Mouse (Mus musculus) hindbrain, embryonic 16.5 days (tissue): Measurements from ENCODE around the gene Phactr4. TPM values are rescaled to one million over a fixed set of nuclear protein-coding genes. Genes with fewer than 3 reads are reported as not detected.
"Not testable (repeated sequence)": the region's sequence is repeated elsewhere in the genome, so short reads cannot be mapped to it uniquely, and the experiment has no call there.

Source experiments
- ATAC-seq: fragments of 200-750 bp; cut with Nextera tagmentation; 2 replicates; pipeline ENCODE4 v1.8.0; 2017; ENCODE audit warnings: moderate TSS enrichment, moderate library complexity
- H3K27ac ChIP-seq: fragments of 300-500 bp; sonication (generic); 2 replicates; pipeline ENCODE4 v1.5.1; 2014; ENCODE audit warnings: low read depth, mild to moderate bottlenecking, control low read depth, low read length, moderate library complexity
- H3K27me3 ChIP-seq: fragments of 300-500 bp; sonication (generic); replicated peaks from 2 replicates; pipeline ENCODE4 v1.6.1; 2014; ENCODE audit warnings: low read length; ENCODE audit not compliant: control insufficient read depth, insufficient read depth
- H3K36me3 ChIP-seq: fragments of 300-500 bp; sonication (generic); 2 replicates; pipeline ENCODE4 v1.6.1; 2014; ENCODE audit warnings: mild to moderate bottlenecking, low read length, moderate library complexity, mixed read lengths; ENCODE audit not compliant: control insufficient read depth, insufficient read depth
- H3K4me1 ChIP-seq: fragments of 300-500 bp; sonication (generic); 2 replicates; pipeline ENCODE4 v1.6.1; 2014; ENCODE audit warnings: low read depth, low read length; ENCODE audit not compliant: control insufficient read depth, insufficient read depth
- H3K4me2 ChIP-seq: fragments of 300-500 bp; sonication (generic); 2 replicates; pipeline ENCODE4 v1.6.1; 2014; ENCODE audit warnings: mild to moderate bottlenecking, low read length, control low read depth, moderate library complexity
- H3K4me3 ChIP-seq: fragments of 300-500 bp; sonication (generic); 2 replicates; pipeline ENCODE4 v1.5.1; 2014; ENCODE audit warnings: mild to moderate bottlenecking, low read length, control low read depth, moderate library complexity
- H3K9ac ChIP-seq: fragments of 300-500 bp; sonication (generic); 2 replicates; pipeline ENCODE4 v1.6.1; 2014; ENCODE audit warnings: low read depth, mild to moderate bottlenecking, control low read depth, low read length, moderate library complexity
- H3K9me3 ChIP-seq: fragments of 300-500 bp; sonication (generic); 2 replicates; pipeline ENCODE4 v1.6.1; 2014; ENCODE audit warnings: mild to moderate bottlenecking, low read length, moderate library complexity; ENCODE audit not compliant: control insufficient read depth
- WGBS: fragments of 180-500 bp; shearing (Covaris S2); extraction: QIAGEN DNeasy Blood & Tissue Kit; methylation state at CpG from one replicate; pipeline ENCODE4 v1.1.7; 2014; 5-methylcytosine and 5-hydroxymethylcytosine counted together
- polyA plus RNA-seq: library from polyadenylated mRNA; unstranded; fragments of >200 nt; fragmentation: Nextera tagmentation; extraction: Ambion mirVana; gene quantifications from 2 replicates; pipeline ENCODE4 v1.2.1, GENCODE M21; 2015

The Phactr4 gene
- polyA plus RNA-seq, 1 experiment from 2014 or later = 5.0 TPM

GRCm38 (mm10) chr4:132421556-132421922 lies 750 bp downstream of the Phactr4 start:
- Histone ChIP-seq H3K36me3 (no peaks in the 10 kb centered on the region), H3K4me3 (peak overlapping the region; percentile 98), H3K27me3 (no peaks in the 10 kb centered on the region), H3K9me3 (no peaks in the 10 kb centered on the region), H3K4me2 (peak overlapping the region; percentile 84), H3K4me1 (peaks cover 4% of the 10 kb centered on the region; the same call in 1 of the 2 replicates), H3K27ac (peak overlapping the region; percentile 92), H3K9ac (peak overlapping the region; percentile 81)
- ATAC-seq = no peak
- WGBS = under 1% methylated on average over 13 of the region's 13 CpGs

GRCm38 (mm10) chr4:132420471-132420870 lies 1.8 kb downstream of the Phactr4 start:
- no peak overlapping the region for H3K27ac ChIP-seq
- no peaks in the 10 kb centered on the region for H3K9me3 ChIP-seq
- no peak overlapping the region for H3K9ac ChIP-seq
- H3K4me3 ChIP-seq = no peak overlapping the region
- no peak for ATAC-seq
- 75% methylated on average over 5 of the region's 5 CpGs for WGBS
- H3K4me1 ChIP-seq = peaks cover 4% of the 10 kb centered on the region; the same call in 1 of the 2 replicates
- no peaks in the 10 kb centered on the region for H3K36me3 ChIP-seq
- peak overlapping the region; percentile 84 for H3K4me2 ChIP-seq
- no peaks in the 10 kb centered on the region for H3K27me3 ChIP-seq

DNA sequence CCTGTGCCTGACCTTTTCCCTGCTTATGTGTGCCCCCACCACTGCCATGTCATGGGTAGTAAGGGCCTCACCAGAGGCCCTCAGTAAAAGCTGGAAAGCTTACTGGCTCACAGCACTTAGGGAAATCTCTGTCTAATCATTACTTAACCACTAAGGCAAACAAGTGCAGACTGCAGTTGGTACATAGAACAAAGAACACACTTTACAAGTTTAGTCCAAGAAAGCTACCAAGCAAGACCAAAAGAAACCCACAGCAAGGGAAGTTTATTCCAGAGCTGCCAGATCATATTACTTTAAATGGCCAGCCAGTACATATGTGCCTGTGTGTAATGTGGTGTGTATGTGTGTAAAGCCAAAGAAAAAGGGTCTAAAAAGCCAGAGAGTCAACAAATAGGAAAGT lies 6.3 kb downstream of the Phactr4 start:
- Histone ChIP-seq H3K27me3 (no peaks in the 10 kb centered on the region), H3K9me3 (no peaks in the 10 kb centered on the region), H3K4me1 (peaks cover 4% of the 10 kb centered on the region; the same call in 1 of the 2 replicates), H3K36me3 (no peaks in the 10 kb centered on the region), H3K27ac (no peak overlapping the region), H3K4me3 (no peak overlapping the region), H3K4me2 (no peak overlapping the region), H3K9ac (no peak overlapping the region)
- ATAC-seq = no peak

- not testable (repeated sequence) for H3K27ac ChIP-seq, H3K27me3 ChIP-seq, H3K9me3 ChIP-seq, H3K4me2 ChIP-seq, H3K36me3 ChIP-seq, H3K4me3 ChIP-seq, ATAC-seq, H3K4me1 ChIP-seq, H3K9ac ChIP-seq
- 93% methylated on average over 4 of the region's 4 CpGs for WGBS
Observed at GRCm38 (mm10) chr4:132413257-132413656, 9.0 kb downstream of the Phactr4 start.

DNA sequence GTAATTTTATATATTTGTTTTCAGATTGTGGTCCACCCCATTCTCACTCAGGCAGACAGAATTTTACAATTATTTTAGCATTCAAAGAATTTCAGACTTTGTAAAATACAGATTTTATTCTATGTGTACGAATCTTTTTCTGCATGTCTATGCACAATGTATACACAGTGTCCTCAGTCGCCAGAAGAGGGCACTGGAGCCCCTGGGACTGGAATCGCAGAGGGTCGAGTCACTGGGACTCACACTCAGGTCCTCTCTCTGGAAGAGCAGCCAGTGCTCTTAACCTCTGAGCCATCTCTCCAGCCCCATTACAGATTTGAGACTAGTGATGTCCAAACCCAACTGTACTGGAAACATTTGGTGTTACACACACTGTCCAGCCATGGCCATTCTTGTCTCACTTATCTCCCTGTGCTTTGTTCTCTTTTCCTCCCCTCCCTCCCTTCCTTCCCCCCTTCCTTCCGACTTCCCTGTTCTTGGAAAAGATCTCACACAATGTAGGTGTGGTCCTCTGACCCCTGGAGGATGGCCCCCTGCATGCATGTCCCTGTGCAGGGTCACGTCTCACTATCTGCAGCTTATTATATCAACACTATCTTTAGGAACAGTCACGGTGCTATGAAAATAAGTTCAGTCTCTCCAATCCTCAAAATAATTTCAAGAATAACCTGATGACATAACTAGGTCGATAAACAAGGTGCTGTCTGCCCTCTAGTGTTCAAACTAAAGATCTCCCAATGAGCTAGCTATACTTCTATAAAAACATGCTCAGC lies 10.8 kb downstream of the Phactr4 start:
- H3K27me3 ChIP-seq = no peaks in the 10 kb centered on the region
- no peak overlapping the region for H3K4me2 ChIP-seq
- WGBS = 51% methylated on average over 8 of the region's 8 CpGs
- H3K27ac ChIP-seq = no peak overlapping the region
- no peaks in the 10 kb centered on the region for H3K36me3 ChIP-seq
- no peak overlapping the region for H3K9ac ChIP-seq
- no peaks in the 10 kb centered on the region for H3K9me3 ChIP-seq
- no peaks in the 10 kb centered on the region for H3K4me1 ChIP-seq
- peak; percentile 45; the same call in 1 of the 2 replicates for ATAC-seq
- no peak overlapping the region for H3K4me3 ChIP-seq

GRCm38 (mm10) chr4:132409587-132410229 lies 12.6 kb downstream of the Phactr4 start:
- Histone ChIP-seq H3K4me2 (no peak overlapping the region), H3K36me3 (no peaks in the 10 kb centered on the region), H3K9ac (no peak overlapping the region), H3K27ac (no peak overlapping the region), H3K9me3 (no peaks in the 10 kb centered on the region), H3K4me3 (no peak overlapping the region), H3K27me3 (no peaks in the 10 kb centered on the region), H3K4me1 (no peaks in the 10 kb centered on the region)
- no peak for ATAC-seq
- WGBS = 91% methylated on average over 4 of the region's 4 CpGs

GRCm38 (mm10) chr4:132406393-132407189 lies 15.7 kb downstream of the Phactr4 start:
- ATAC-seq = no peak
- Histone ChIP-seq H3K27me3 (no peaks in the 10 kb centered on the region), H3K9me3 (no peaks in the 10 kb centered on the region), H3K9ac (no peak overlapping the region), H3K4me1 (no peaks in the 10 kb centered on the region), H3K4me2 (no peak overlapping the region), H3K27ac (no peak overlapping the region), H3K36me3 (no peaks in the 10 kb centered on the region), H3K4me3 (no peak overlapping the region)
- WGBS = 81% methylated on average over 13 of the region's 13 CpGs

DNA sequence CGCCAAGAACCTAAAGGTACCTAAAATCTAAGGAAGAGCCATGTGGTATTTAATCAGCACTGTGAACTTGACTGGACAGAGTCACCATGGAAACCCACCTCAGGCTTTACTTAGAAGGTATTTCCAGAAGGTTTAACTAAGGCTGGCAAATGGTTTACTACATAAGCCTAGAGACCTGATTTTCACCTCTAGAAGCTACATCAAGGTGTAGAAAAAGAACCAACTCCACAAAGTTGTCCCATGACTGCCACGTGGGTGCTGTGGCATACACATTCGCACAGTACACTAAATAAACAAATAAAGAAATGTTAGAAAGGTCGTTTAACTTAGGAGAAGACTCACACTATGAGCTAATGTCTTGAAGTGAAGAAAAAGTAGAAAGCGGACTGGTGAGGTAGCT lies 17.7 kb downstream of the Phactr4 start:
- H3K9ac ChIP-seq = no peak overlapping the region
- H3K27ac ChIP-seq = no peak overlapping the region
- H3K4me3 ChIP-seq = no peak overlapping the region
- H3K4me1 ChIP-seq = no peaks in the 10 kb centered on the region
- no peak overlapping the region for H3K4me2 ChIP-seq
- WGBS = 87% methylated on average over 5 of the region's 5 CpGs
- H3K36me3 ChIP-seq = no peaks in the 10 kb centered on the region
- H3K27me3 ChIP-seq = no peaks in the 10 kb centered on the region
- no peaks in the 10 kb centered on the region for H3K9me3 ChIP-seq
- ATAC-seq = no peak

DNA sequence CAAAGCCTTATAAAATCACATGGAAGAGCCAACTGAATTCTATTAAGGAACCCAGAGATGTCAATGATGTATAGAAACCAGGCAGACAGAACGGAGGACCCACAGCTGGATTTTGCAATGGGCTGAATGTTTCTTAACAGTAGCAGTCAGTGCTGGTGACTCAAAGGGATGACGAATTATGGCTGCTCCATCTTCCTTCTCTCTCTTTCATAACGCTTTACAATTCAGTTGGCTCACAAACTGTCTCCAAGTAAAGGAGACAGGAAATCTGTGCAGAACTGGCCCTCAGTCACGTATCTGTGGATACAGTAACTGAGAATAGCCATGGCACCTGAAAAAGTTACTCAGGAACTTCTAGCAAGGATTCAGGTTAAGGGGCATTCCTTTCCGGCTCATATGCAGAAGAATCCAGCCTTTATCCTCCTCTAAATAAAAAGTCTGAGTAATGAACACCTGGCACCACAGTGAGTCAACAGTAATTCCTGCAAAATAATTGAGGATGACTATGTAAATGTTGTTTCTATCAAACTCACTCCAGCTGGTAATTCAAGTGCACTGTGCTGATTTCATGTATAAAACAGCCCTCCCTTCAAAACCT lies 19.1 kb downstream of the Phactr4 start:
- no peaks in the 10 kb centered on the region for H3K27me3 ChIP-seq
- H3K36me3 ChIP-seq = no peaks in the 10 kb centered on the region
- H3K4me1 ChIP-seq = peaks cover 2% of the 10 kb centered on the region; the same call in 1 of the 2 replicates
- H3K27ac ChIP-seq = no peak overlapping the region
- no peak overlapping the region for H3K4me3 ChIP-seq
- ATAC-seq = no peak
- H3K9ac ChIP-seq = no peak overlapping the region
- no peaks in the 10 kb centered on the region for H3K9me3 ChIP-seq
- WGBS = 79% methylated on average over 5 of the region's 5 CpGs
- no peak overlapping the region for H3K4me2 ChIP-seq
